Mouse (Mus musculus) thymus, adult 2 months (tissue): Measurements from ENCODE around the gene Ms4a6d. TPM values are rescaled to one million over a fixed set of nuclear protein-coding genes. Genes with fewer than 3 reads are reported as not detected.

ENCODE experiments used
- DNase-seq: peaks from one replicate; pipeline ENCODE4 v3.0.0; 2021
- H3K27ac ChIP-seq: fragments of 200-500 bp; 2 replicates; pipeline ENCODE4 v1.5.1; 2012; ENCODE audit warnings: low read length, control low read depth; ENCODE audit not compliant: control insufficient read depth, insufficient read depth
- H3K27me3 ChIP-seq: fragments of 200-500 bp; 2 replicates; pipeline ENCODE4 v1.6.1; 2012; ENCODE audit warnings: mild to moderate bottlenecking, low read length, moderate library complexity, mixed read lengths; ENCODE audit not compliant: control insufficient read depth, insufficient read depth
- H3K36me3 ChIP-seq: fragments of 200-500 bp; 2 replicates; pipeline ENCODE4 v1.6.1; 2012; ENCODE audit warnings: mild to moderate bottlenecking, low read length, moderate library complexity; ENCODE audit not compliant: control insufficient read depth, insufficient read depth
- H3K4me1 ChIP-seq: fragments of 200-500 bp; replicated peaks from 2 replicates; pipeline ENCODE4 v1.6.1; 2012; ENCODE audit warnings: low read length; ENCODE audit not compliant: control insufficient read depth, insufficient read depth
- H3K4me3 ChIP-seq: fragments of 200-500 bp; 2 replicates; pipeline ENCODE4 v1.5.1; 2012; ENCODE audit warnings: mild to moderate bottlenecking, low read length, control low read depth, moderate library complexity; ENCODE audit not compliant: control insufficient read depth, insufficient read depth
- CTCF ChIP-seq: fragments of 200-500 bp; IDR thresholded peaks from 2 replicates; pipeline ENCODE4 v1.5.1; 2012; ENCODE audit warnings: mild to moderate bottlenecking, control low read depth, low read length, moderate library complexity, borderline replicate concordance; ENCODE audit not compliant: control insufficient read depth, poor library complexity, insufficient read depth; ENCODE audit errors: extremely low read depth
- POLR2A ChIP-seq: fragments of 200-500 bp; IDR thresholded peaks from 2 replicates; pipeline ENCODE4 v1.6.1; 2012; ENCODE audit warnings: mild to moderate bottlenecking, low read length, control low read depth, moderate library complexity; ENCODE audit not compliant: control insufficient read depth, poor library complexity, insufficient read depth; ENCODE audit errors: extremely low read depth
- WGBS: fragments of 180-500 bp; shearing (Covaris S2); methylation state at CpG from one replicate; pipeline ENCODE4 v1.1.7; 2018; 5-methylcytosine and 5-hydroxymethylcytosine counted together
- polyA plus RNA-seq: library from polyadenylated mRNA; depleted of rRNA; stranded (reverse); fragments of >200 nt; gene quantifications from 2 replicates; pipeline ENCODE4 v1.2.3, GENCODE M21; 2012

Gene Ms4a6d
- polyA plus RNA-seq, 1 experiment, result 9.4 TPM

DNA sequence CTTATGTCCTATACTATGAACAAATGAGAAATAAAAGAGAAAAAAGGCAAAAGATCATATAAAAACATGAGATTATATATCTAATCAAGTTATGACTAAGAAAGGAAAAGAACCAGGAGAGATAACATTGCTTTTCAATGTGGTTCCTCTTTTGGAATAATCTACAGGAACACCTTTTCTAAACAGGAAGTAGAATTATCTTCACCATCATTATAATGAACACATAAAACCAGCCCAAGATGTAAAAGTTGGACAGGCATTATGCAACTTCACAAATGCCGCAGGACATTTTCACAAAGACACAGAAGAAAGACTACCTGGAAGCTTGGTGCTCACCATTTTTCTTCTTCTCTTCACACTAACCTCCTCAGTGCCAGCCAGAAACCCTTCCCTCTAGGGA is 8.4 kb upstream of the Ms4a6d start:
- no peak overlapping the region for H3K4me3 ChIP-seq
- H3K36me3 ChIP-seq, result no peaks in the 10 kb centered on the region
- H3K27me3 ChIP-seq, result no peaks in the 10 kb centered on the region
- H3K4me1 ChIP-seq, result no peaks in the 10 kb centered on the region
- 33% methylated on average over 1 of the region's 1 CpGs for WGBS
- TF ChIP-seq POLR2A, result no peak
- no peak for TF ChIP-seq CTCF
- no peak for DNase-seq
- H3K27ac ChIP-seq, result no peak overlapping the region

DNA sequence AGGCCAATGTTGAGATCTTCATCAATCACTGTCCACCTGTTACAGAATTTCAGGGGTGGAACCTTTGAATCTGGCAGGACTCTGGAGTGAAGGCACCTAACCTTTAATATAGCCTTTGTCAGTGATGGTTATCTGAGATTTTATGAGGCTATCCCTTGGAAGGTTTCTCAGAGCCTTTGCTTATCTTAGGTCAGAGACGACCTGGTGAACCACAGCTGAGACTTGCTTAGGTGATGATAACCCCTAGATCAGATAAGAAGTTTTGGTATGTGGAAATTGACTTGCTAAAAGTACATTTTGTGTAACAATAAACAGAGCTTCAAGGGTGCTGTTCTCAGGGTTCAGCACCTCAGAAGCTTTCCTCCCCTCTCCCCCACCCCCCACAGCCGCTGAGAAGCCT is 7.6 kb upstream of the Ms4a6d start:
- Histone ChIP-seq H3K36me3 (no peaks in the 10 kb centered on the region), H3K27ac (no peak overlapping the region), H3K4me1 (no peaks in the 10 kb centered on the region), H3K27me3 (no peaks in the 10 kb centered on the region), H3K4me3 (no peak overlapping the region)
- DNase-seq, result no peak
- 40% methylated on average over 2 of the region's 2 CpGs for WGBS
- TF ChIP-seq CTCF (no peak), POLR2A (no peak)

DNA sequence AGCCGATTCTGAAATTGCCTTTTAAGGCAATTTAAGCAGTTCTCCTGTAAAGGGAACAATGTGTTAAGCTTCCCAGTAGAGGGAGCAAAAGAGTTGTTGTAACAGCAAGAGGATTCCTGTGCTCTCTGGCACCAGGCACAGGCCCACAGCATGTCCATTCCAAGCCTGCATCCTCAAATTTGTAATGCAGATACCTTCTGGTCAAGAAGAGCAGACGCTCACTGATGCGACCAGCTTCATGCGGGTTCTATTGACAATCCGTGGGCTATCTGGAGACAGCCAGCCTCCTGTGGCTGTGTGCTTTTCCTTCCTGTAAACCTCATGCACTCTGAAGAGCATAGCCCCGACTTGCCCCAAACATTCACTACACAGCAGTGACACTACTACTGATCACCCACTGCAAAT is 6.9 kb upstream of the Ms4a6d start:
- WGBS, result 6% methylated on average over 6 of the region's 6 CpGs
- DNase-seq, result no peak
- TF ChIP-seq POLR2A (no peak), CTCF (no peak)

DNA sequence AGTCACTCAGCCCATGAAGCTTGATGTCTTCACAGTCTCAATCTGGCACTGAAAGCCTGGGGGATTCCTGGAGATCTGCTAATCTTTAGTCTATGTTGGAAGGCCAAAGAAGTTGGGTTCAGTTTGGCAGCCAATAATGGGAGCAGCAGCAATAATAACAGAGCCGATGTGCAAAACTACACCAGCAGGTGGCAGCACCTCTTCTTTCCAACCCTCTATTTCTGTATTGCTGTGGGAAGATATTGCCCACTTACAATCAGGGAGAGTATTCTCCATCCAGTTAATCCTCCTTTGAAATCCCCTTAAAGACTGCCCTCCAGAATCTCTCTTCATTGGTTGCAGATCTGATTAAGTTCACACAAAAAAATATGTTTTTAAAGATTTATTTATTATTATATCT is 3.5 kb upstream of the Ms4a6d start:
- Histone ChIP-seq H3K4me1 (no peaks in the 10 kb centered on the region), H3K4me3 (no peak overlapping the region), H3K27me3 (no peaks in the 10 kb centered on the region), H3K36me3 (no peaks in the 10 kb centered on the region), H3K27ac (no peak overlapping the region)
- DNase-seq, result peak; percentile 50
- 0% methylated on average over 1 of the region's 1 CpGs for WGBS
- no peak for TF ChIP-seq POLR2A
- TF ChIP-seq CTCF, result no peak

More for the DNA sequence above, 6.9 kb upstream of the Ms4a6d start:
- no peaks in the 10 kb centered on the region for H3K27me3 ChIP-seq
- no peaks in the 10 kb centered on the region for H3K36me3 ChIP-seq
- H3K4me1 ChIP-seq, result no peaks in the 10 kb centered on the region
- H3K27ac ChIP-seq, result no peak overlapping the region
- H3K4me3 ChIP-seq, result no peak overlapping the region

DNA sequence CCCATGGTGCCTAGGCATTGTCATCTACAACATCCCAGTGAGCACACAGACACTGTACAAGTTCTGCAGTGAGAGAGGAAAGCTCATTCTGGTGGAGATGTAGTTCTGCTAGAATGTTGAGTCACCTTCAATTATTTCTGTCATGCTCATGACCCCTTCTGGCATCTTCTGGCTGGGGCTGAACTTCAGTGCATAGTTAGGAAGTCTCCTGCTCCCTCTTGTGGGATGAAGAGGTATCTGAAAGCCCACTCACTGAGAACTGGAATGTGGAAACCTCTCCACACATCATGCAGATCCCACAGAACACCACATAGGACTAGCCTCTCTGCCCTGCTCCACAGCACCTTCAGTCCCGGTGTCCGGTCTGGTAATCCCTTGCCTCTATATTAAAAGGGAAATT is 2.6 kb downstream of the Ms4a6d start:
- Histone ChIP-seq H3K27ac (no peak overlapping the region), H3K36me3 (no peaks in the 10 kb centered on the region), H3K4me1 (no peaks in the 10 kb centered on the region), H3K4me3 (no peak overlapping the region), H3K27me3 (no peaks in the 10 kb centered on the region)
- 88% methylated on average over 2 of the region's 2 CpGs for WGBS
- TF ChIP-seq POLR2A (no peak), CTCF (no peak)
- DNase-seq, result peak; percentile 67

DNA sequence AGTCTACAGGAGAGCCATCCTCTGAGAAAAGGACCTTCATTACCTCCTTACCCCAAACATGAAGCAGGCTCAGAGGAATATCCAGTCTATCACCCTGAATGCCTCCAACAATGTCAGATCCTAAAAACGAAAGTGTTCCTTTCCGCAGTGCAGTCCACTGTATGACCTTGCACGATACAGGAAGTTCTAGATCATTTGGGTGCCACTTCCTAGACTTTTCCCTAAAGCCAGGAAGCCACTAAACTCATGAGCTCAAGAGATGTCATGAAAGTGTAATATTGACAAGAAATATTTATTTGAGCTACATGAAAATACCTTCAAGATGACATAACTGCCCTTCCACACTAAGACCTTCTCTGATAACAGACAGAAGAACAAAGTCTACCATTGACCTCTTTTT is 3.3 kb downstream of the Ms4a6d start:
- DNase-seq, result no peak
- WGBS, result 91% methylated on average over 3 of the region's 3 CpGs
- Histone ChIP-seq H3K36me3 (no peaks in the 10 kb centered on the region), H3K4me1 (no peaks in the 10 kb centered on the region), H3K27ac (no peak overlapping the region), H3K4me3 (no peak overlapping the region), H3K27me3 (no peaks in the 10 kb centered on the region)
- TF ChIP-seq POLR2A, result no peak
- TF ChIP-seq CTCF, result no peak

DNA sequence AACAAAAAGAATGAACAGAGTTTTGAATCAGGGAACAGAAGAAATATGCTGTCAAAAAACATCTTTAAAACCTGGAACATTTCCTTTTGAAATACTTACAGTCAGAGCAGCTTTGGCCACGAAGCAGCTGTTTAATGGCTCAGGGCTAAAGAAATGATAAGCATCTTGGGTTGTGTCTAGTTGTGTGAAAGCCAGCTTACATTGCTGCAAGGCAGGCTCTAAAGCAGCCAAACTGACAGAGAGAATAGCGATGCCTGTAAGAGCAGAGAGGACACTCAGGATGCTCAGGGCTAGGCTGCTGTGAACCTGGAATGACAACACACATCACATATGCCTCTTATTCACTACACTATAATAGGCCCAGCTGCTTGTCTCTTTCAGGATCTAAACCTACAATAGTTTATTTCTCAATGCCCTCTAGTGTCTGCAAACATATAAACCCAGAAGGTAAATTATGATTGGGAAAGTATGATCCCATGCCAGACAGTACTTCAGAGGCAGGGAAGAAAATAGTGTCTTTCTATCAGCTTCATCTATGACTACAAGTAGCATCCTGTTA is 14.7 kb downstream of the Ms4a6d start:
- no peak for DNase-seq

More for the DNA sequence above, 14.7 kb downstream of the Ms4a6d start:
- Histone ChIP-seq H3K36me3 (no peaks in the 10 kb centered on the region), H3K27ac (no peak overlapping the region), H3K4me1 (peaks cover 5% of the 10 kb centered on the region), H3K4me3 (no peak overlapping the region), H3K27me3 (no peaks in the 10 kb centered on the region)
- WGBS, result 27% methylated on average over 2 of the region's 2 CpGs
- TF ChIP-seq POLR2A (no peak), CTCF (no peak)
